Mouse (Mus musculus): ENCODE measurements around the gene Sall2.
"Not testable (repeated sequence)": the region's sequence is repeated elsewhere in the genome, so short reads cannot be mapped to it uniquely, and the experiment has no call there.

The Sall2 gene

GRCm38 (mm10) chr14:52303517-52303916, 25.0 kb downstream of the Sall2 start:
- DNase-seq (ENCODE audit: low spot score in 2 of 2), result not testable (repeated sequence)

- DNase-seq (ENCODE audit: low spot score in 2 of 2), result no peak
Observed at GRCm38 (mm10) chr14:52295558-52296264, 32.9 kb downstream of the Sall2 start.

- DNase-seq (ENCODE audit: low spot score in 2 of 2), result no peak
Observed at GRCm38 (mm10) chr14:52284191-52284590, 44.4 kb downstream of the Sall2 start.

GRCm38 (mm10) chr14:52283629-52284028, 44.9 kb downstream of the Sall2 start:
- DNase-seq (ENCODE audit: low spot score in 2 of 2), result no peak

GRCm38 (mm10) chr14:52279747-52280120, 48.8 kb downstream of the Sall2 start:
- DNase-seq (ENCODE audit: low spot score in 2 of 2), result no peak

- DNase-seq (ENCODE audit: low spot score in 2 of 2), result peak; percentile 98
Observed at GRCm38 (mm10) chr14:52278932-52279746, 49.4 kb downstream of the Sall2 start, which contains the start of the genes Tox4 and Rab2b. TSS of gene Tox4 (plus strand) at chr14:52279146. TSS of gene Rab2b (minus strand) at chr14:52279545.

GRCm38 (mm10) chr14:52277210-52277609, 51.4 kb downstream of the Sall2 start:
- no peak for DNase-seq (ENCODE audit: low spot score in 2 of 2)

GRCm38 (mm10) chr14:52272781-52273180, 55.8 kb downstream of the Sall2 start:
- no peak for DNase-seq (ENCODE audit: low spot score in 2 of 2)
